Mouse (Mus musculus): Measurements from ENCODE around the gene Ryr3.

GRCm38 (mm10) chr2:112612628-112613027 lies 604.3 kb downstream of the Ryr3 start:
- TF ChIP-seq CTCF (IDR thresholded peaks at IDR 0.05; ENCODE audit: borderline replicate concordance, insufficient read depth, low read length) (no peak), POLR2A (IDR thresholded peaks at IDR 0.05; ENCODE audit: low read depth, low read length) (no peak)
